Mouse (Mus musculus): ENCODE results near the gene Myh14. TPM values are rescaled to one million over a fixed set of nuclear protein-coding genes. Genes with fewer than 3 reads are reported as not detected.

The Myh14 gene
- total and polyA plus RNA-seq, 3 experiments, result under 0.01 to 0.08 TPM; not detected in 1

- Histone ChIP-seq H3K4me3 (ENCODE audit: control insufficient read depth in 1 of 2, insufficient read depth in 1 of 2, low read depth in 2 of 2, low read length in 2 of 2) (no peak overlapping the region), H3K27ac (ENCODE audit: control insufficient read depth, low read depth, low read length) (no peak overlapping the region), H3K36me3 (ENCODE audit: control insufficient read depth in 1 of 2, insufficient read depth in 2 of 2, low read length in 2 of 2) (peaks cover 0 to 8% of the 10 kb centered on the region in 2 experiments; a peak in 2 of 4 replicates), H3K27me3 (ENCODE audit: control insufficient read depth in 1 of 2, insufficient read depth in 2 of 2, low read length in 2 of 2) (no peaks in the 10 kb centered on the region), H3K9me3 (replicated peaks; ENCODE audit: insufficient read depth, low read length) (no peaks in the 10 kb centered on the region), H3K4me1 (ENCODE audit: control insufficient read depth in 1 of 2, insufficient read depth in 2 of 2, low read length in 2 of 2) (peaks cover 3 to 17% of the 10 kb centered on the region in 2 experiments; a peak in 3 of 4 replicates), H3K9ac (ENCODE audit: control insufficient read depth, low read depth, low read length, poor library complexity, severe bottlenecking) (no peak overlapping the region), H3K79me2 (ENCODE audit: control insufficient read depth, insufficient read depth, low read length, poor library complexity) (no peaks in the 10 kb centered on the region)
- TF ChIP-seq ETS1 (IDR thresholded peaks at IDR 0.05; ENCODE audit: low read depth, low read length), result no peak
- no peak for TF ChIP-seq MAFK (IDR thresholded peaks at IDR 0.05; ENCODE audit: borderline replicate concordance, low read depth, low read length)
- no peak for TF ChIP-seq TCF12 (IDR thresholded peaks at IDR 0.05; ENCODE audit: low read depth, low read length)
- no peak for TF ChIP-seq POLR2A (IDR thresholded peaks at IDR 0.05; ENCODE audit: control insufficient read depth in 1 of 2, insufficient read depth in 1 of 2, low read depth in 1 of 2, low read length in 2 of 2, poor library complexity in 1 of 2)
- TF ChIP-seq ZKSCAN1 (IDR thresholded peaks at IDR 0.05; ENCODE audit: low read depth, low read length), result no peak
- no peak for TF ChIP-seq E2F4 (IDR thresholded peaks at IDR 0.05; ENCODE audit: borderline replicate concordance, low read depth, low read length)
- no peak for TF ChIP-seq MAZ (IDR thresholded peaks at IDR 0.05; ENCODE audit: low read depth, low read length)
- no peak for TF ChIP-seq KAT2A (conservative IDR thresholded peaks at IDR 0.05; ENCODE audit: low read depth, low read length)
- no peak for TF ChIP-seq GATA1 (IDR thresholded peaks at IDR 0.05; ENCODE audit: low read depth, low read length)
- no peak for TF ChIP-seq POLR2AphosphoS5 (IDR thresholded peaks at IDR 0.05; ENCODE audit: borderline replicate concordance, low read depth, low read length)
- no peak for TF ChIP-seq RAD21 (IDR thresholded peaks at IDR 0.05; ENCODE audit: low read depth, low read length)
- TF ChIP-seq HCFC1 (IDR thresholded peaks at IDR 0.05; ENCODE audit: low read depth, low read length), result no peak
- no peak for TF ChIP-seq ZNF384 (IDR thresholded peaks at IDR 0.05; ENCODE audit: low read depth, low read length)
- TF ChIP-seq BHLHE40 (IDR thresholded peaks at IDR 0.05; ENCODE audit: borderline replicate concordance, low read depth, low read length), result no peak
- no peak for TF ChIP-seq MYC (IDR thresholded peaks at IDR 0.05; ENCODE audit: low read depth, low read length)
- TF ChIP-seq UBTF (IDR thresholded peaks at IDR 0.05; ENCODE audit: borderline replicate concordance, insufficient read depth, low read depth, low read length), result no peak
- no peak for DNase-seq (ENCODE audit: low read depth, low spot score)
Observed at GRCm38 (mm10) chr7:44693427-44694175, 23.0 kb upstream of the Myh14 start.

DNA sequence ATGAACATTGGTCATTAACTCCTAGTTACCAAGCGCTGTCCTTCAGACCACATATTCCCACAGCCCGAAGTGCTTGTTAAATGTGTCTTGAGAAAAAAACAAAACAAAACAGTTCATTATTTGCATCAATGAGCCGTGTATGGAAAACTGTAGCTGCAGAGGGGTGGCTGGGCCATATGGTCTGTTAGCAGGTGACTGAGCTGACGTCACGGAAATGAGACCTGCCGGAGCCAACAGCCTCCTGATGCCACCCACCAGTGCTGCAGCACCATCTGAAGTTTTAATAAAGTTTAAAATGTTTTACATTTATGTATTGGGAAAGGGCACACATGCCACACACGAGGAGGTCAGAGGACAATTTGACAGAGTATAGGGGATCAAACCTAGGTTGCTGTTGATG lies 18.7 kb upstream of the Myh14 start:
- H3K9ac ChIP-seq (ENCODE audit: control insufficient read depth, low read depth, low read length, poor library complexity, severe bottlenecking), result no peak overlapping the region
- H3K36me3 ChIP-seq (ENCODE audit: control insufficient read depth in 1 of 2, insufficient read depth in 2 of 2, low read length in 2 of 2), result no peaks in the 10 kb centered on the region
- DNase-seq (ENCODE audit: low read depth, low spot score), result no peak
- no peak overlapping the region for H3K4me3 ChIP-seq (ENCODE audit: control insufficient read depth in 1 of 2, insufficient read depth in 1 of 2, low read depth in 2 of 2, low read length in 2 of 2)
- H3K27me3 ChIP-seq (ENCODE audit: control insufficient read depth in 1 of 2, insufficient read depth in 2 of 2, low read length in 2 of 2), result no peaks in the 10 kb centered on the region
- no peak overlapping the region for H3K27ac ChIP-seq (ENCODE audit: control insufficient read depth, low read depth, low read length)
- peaks cover 0 to 6% of the 10 kb centered on the region in 2 experiments; a peak in 1 of 4 replicates for H3K4me1 ChIP-seq (ENCODE audit: control insufficient read depth in 1 of 2, insufficient read depth in 2 of 2, low read length in 2 of 2)
- H3K79me2 ChIP-seq (ENCODE audit: control insufficient read depth, insufficient read depth, low read length, poor library complexity), result no peaks in the 10 kb centered on the region
- TF ChIP-seq MAFK (IDR thresholded peaks at IDR 0.05; ENCODE audit: borderline replicate concordance, low read depth, low read length) (no peak), SIN3A (IDR thresholded peaks at IDR 0.05; ENCODE audit: low read length) (no peak), POLR2A (IDR thresholded peaks at IDR 0.05; ENCODE audit: control insufficient read depth in 1 of 2, insufficient read depth in 1 of 2, low read depth in 1 of 2, low read length in 2 of 2, poor library complexity in 1 of 2) (no peak), USF2 (IDR thresholded peaks at IDR 0.05; ENCODE audit: borderline replicate concordance in 1 of 2, insufficient read depth in 1 of 2, low read depth in 1 of 2, low read length in 2 of 2) (no peak), ZKSCAN1 (IDR thresholded peaks at IDR 0.05; ENCODE audit: low read depth, low read length) (no peak), UBTF (IDR thresholded peaks at IDR 0.05; ENCODE audit: borderline replicate concordance, insufficient read depth, low read depth, low read length) (no peak), ZC3H11A (IDR thresholded peaks at IDR 0.05; ENCODE audit: low read depth, low read length) (no peak), MAX (IDR thresholded peaks at IDR 0.05; ENCODE audit: low read length) (no peak), MYB (IDR thresholded peaks at IDR 0.05; ENCODE audit: low read depth, low read length) (no peak), GABPA (IDR thresholded peaks at IDR 0.05; ENCODE audit: low read depth, low read length) (no peak), NRF1 (IDR thresholded peaks at IDR 0.05; ENCODE audit: insufficient read depth, low read depth, low read length, poor library complexity, severe bottlenecking) (no peak), RCOR1 (IDR thresholded peaks at IDR 0.05; ENCODE audit: low read depth, low read length) (no peak), ZNF384 (IDR thresholded peaks at IDR 0.05; ENCODE audit: low read depth, low read length) (no peak), ELF1 (IDR thresholded peaks at IDR 0.05; ENCODE audit: low read depth, low read length) (no peak), HCFC1 (IDR thresholded peaks at IDR 0.05; ENCODE audit: low read depth, low read length) (no peak), GATA1 (IDR thresholded peaks at IDR 0.05; ENCODE audit: low read depth, low read length) (no peak), EP300 (IDR thresholded peaks at IDR 0.05; ENCODE audit: low read depth in 1 of 2, low read length in 2 of 2) (no peak), MAZ (IDR thresholded peaks at IDR 0.05; ENCODE audit: low read depth, low read length) (no peak), KAT2A (conservative IDR thresholded peaks at IDR 0.05; ENCODE audit: low read depth, low read length) (no peak), NELFE (IDR thresholded peaks at IDR 0.05; ENCODE audit: low read depth, low read length) (no peak)
- H3K9me3 ChIP-seq (replicated peaks; ENCODE audit: insufficient read depth, low read length), result no peaks in the 10 kb centered on the region

All from MEL (cell line).